Mouse (Mus musculus): ENCODE results near the gene Lpar2.

DNA sequence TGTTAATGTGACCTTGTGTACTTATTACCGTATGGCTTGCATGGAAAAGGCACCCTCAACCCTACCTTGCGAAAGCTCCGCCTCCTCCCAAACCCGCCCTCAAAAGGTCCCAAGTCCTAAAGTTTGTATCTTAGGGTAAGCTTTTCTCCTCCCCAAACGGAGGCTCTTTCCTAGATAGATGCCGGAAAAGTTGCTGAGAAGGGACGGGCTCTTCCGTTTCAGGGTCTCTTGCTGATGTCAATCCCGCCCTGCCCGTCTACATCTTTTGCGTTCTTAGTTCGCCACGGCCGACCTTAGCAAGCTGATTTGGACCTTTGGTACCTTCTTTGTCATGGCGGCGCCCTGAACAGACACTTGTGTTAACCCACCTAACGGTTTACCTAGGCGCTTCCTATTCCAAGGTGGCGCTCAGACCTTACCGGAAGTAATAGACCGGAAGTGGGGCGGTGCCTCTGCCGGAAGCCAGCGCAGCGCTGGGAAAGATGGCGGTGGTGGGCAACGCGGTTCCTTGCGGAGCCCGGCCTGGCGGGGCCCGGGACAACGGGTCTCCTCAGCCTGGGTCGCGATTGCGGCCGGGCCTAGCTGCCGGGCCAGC, 31.4 kb upstream of the Lpar2 start, which contains the start of the genes Atp13a1 and Zfp866:
- TF ChIP-seq POLR2A (IDR thresholded peaks at IDR 0.05; ENCODE audit: insufficient read length, low read depth) (peak; percentile 93), TCF12 (IDR thresholded peaks at IDR 0.05; ENCODE audit: insufficient read depth, poor library complexity, severe bottlenecking) (no peak), MAX (IDR thresholded peaks at IDR 0.05; ENCODE audit: low read depth) (no peak)
